Mouse (Mus musculus): ENCODE measurements around the gene Cx3cr1. TPM values are rescaled to one million over a fixed set of nuclear protein-coding genes. Genes with fewer than 3 reads are reported as not detected.
A peak's percentile ranks its signal among the peaks of the same experiment; 100 is the strongest.
"Not testable (repeated sequence)": the region's sequence is repeated elsewhere in the genome, so short reads cannot be mapped to it uniquely, and the experiment has no call there.

Cx3cr1 gene
- polyA plus RNA-seq, 1 experiment from 2014 or later = 9.0 TPM

- Histone ChIP-seq H3K4me3 (replicated peaks; ENCODE audit: low read length) (peak within 1 kb of the TSS; percentile 83), H3K9ac (peak within 1 kb of the TSS; percentile 92), H3K4me1 (replicated peaks; ENCODE audit: control insufficient read depth, insufficient read depth, low read length) (peaks cover 7% of the 10 kb centered on the region; the same call in 1 of the 2 replicates), H3K4me2 (replicated peaks) (peak within 1 kb of the TSS; percentile 70), H3K27ac (peak within 1 kb of the TSS; percentile 94), H3K27me3 (ENCODE audit: control insufficient read depth, insufficient read depth, low read length) (no peaks in the 10 kb centered on the region), H3K36me3 (replicated peaks; ENCODE audit: control insufficient read depth, insufficient read depth) (no peaks in the 10 kb centered on the region), H3K9me3 (ENCODE audit: control insufficient read depth, low read length) (no peaks in the 10 kb centered on the region)
- DNase-seq (ENCODE audit: low spot score) (peak; percentile 96), ATAC-seq (ENCODE audit: low FRiP score) (peak; percentile 98)
- 1% methylated on average over 62 of the region's 62 CpGs for WGBS
These were observed 40.7 kb upstream of the Cx3cr1 start, which contains the start of gene Slc25a38 for GRCm38 (mm10) chr9:120110211-120111018. Gene Slc25a38, plus strand, starts transcription at chr9:120110374.

- not testable (repeated sequence) for H3K4me3 ChIP-seq (replicated peaks; ENCODE audit: low read length); H3K9me3 ChIP-seq (ENCODE audit: control insufficient read depth, low read length); DNase-seq (ENCODE audit: low spot score); H3K36me3 ChIP-seq (replicated peaks; ENCODE audit: control insufficient read depth, insufficient read depth); H3K27ac ChIP-seq; H3K9ac ChIP-seq; ATAC-seq (ENCODE audit: low FRiP score); H3K4me2 ChIP-seq (replicated peaks); H3K27me3 ChIP-seq (ENCODE audit: control insufficient read depth, insufficient read depth, low read length); H3K4me1 ChIP-seq (replicated peaks; ENCODE audit: control insufficient read depth, insufficient read depth, low read length)
- WGBS = 95% methylated on average over 12 of the region's 12 CpGs
These were observed 39.3 kb upstream of the Cx3cr1 start for GRCm38 (mm10) chr9:120108953-120109352.

- H3K9ac ChIP-seq = no peak overlapping the region
- no peaks in the 10 kb centered on the region for H3K9me3 ChIP-seq (ENCODE audit: control insufficient read depth, low read length)
- no peaks in the 10 kb centered on the region for H3K36me3 ChIP-seq (replicated peaks; ENCODE audit: control insufficient read depth, insufficient read depth)
- ATAC-seq (ENCODE audit: low FRiP score) (no peak), DNase-seq (ENCODE audit: low spot score) (no peak)
- no peak overlapping the region for H3K27ac ChIP-seq
- no peaks in the 10 kb centered on the region for H3K4me1 ChIP-seq (replicated peaks; ENCODE audit: control insufficient read depth, insufficient read depth, low read length)
- H3K4me2 ChIP-seq (replicated peaks) = no peak overlapping the region
- no peak overlapping the region for H3K4me3 ChIP-seq (replicated peaks; ENCODE audit: low read length)
- no peaks in the 10 kb centered on the region for H3K27me3 ChIP-seq (ENCODE audit: control insufficient read depth, insufficient read depth, low read length)
- WGBS = 93% methylated on average over 2 of the region's 2 CpGs
These were observed 31.5 kb upstream of the Cx3cr1 start for GRCm38 (mm10) chr9:120101165-120101564.

- no peak overlapping the region for H3K4me2 ChIP-seq (replicated peaks)
- ATAC-seq (ENCODE audit: low FRiP score) (no peak), DNase-seq (ENCODE audit: low spot score) (no peak)
- WGBS = 91% methylated on average over 8 of the region's 8 CpGs
- no peaks in the 10 kb centered on the region for H3K36me3 ChIP-seq (replicated peaks; ENCODE audit: control insufficient read depth, insufficient read depth)
- H3K4me1 ChIP-seq (replicated peaks; ENCODE audit: control insufficient read depth, insufficient read depth, low read length) = no peaks in the 10 kb centered on the region
- no peaks in the 10 kb centered on the region for H3K9me3 ChIP-seq (ENCODE audit: control insufficient read depth, low read length)
- no peaks in the 10 kb centered on the region for H3K27me3 ChIP-seq (ENCODE audit: control insufficient read depth, insufficient read depth, low read length)
- no peak overlapping the region for H3K4me3 ChIP-seq (replicated peaks; ENCODE audit: low read length)
- no peak overlapping the region for H3K27ac ChIP-seq
- no peak overlapping the region for H3K9ac ChIP-seq
These were observed 29.6 kb upstream of the Cx3cr1 start for GRCm38 (mm10) chr9:120099304-120099703.

DNA sequence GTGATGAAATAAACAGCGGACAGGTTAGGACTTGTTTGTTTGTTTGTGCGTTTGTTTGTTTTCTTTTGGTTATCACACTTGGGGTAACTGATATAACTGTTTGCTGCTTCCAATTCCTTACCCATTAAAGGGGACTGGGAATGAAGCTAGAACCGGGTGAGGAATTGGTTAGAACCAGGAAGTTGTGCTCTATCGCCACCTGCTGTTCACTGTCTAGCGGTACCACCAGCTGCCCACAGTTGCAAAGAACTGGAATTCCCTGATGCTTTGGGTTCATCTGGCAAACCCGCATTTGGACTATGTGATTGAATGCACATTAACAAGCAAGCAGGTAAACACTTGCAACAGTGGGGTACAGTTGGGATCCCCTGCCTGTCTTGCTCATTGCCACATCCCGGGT lies 29.0 kb upstream of the Cx3cr1 start:
- 18% methylated on average over 7 of the region's 7 CpGs for WGBS
- DNase-seq (ENCODE audit: low spot score) = peak; percentile 85
- Histone ChIP-seq H3K27ac (no peak overlapping the region), H3K4me3 (replicated peaks; ENCODE audit: low read length) (no peak overlapping the region), H3K4me2 (replicated peaks) (no peak overlapping the region), H3K4me1 (replicated peaks; ENCODE audit: control insufficient read depth, insufficient read depth, low read length) (no peaks in the 10 kb centered on the region), H3K36me3 (replicated peaks; ENCODE audit: control insufficient read depth, insufficient read depth) (no peaks in the 10 kb centered on the region), H3K27me3 (ENCODE audit: control insufficient read depth, insufficient read depth, low read length) (no peaks in the 10 kb centered on the region), H3K9me3 (ENCODE audit: control insufficient read depth, low read length) (no peaks in the 10 kb centered on the region), H3K9ac (no peak overlapping the region)
- ATAC-seq (ENCODE audit: low FRiP score) = no peak

GRCm38 (mm10) chr9:120095886-120096285 lies 26.2 kb upstream of the Cx3cr1 start:
- H3K27me3 ChIP-seq (ENCODE audit: control insufficient read depth, insufficient read depth, low read length) = no peaks in the 10 kb centered on the region
- H3K9me3 ChIP-seq (ENCODE audit: control insufficient read depth, low read length) = no peaks in the 10 kb centered on the region
- 87% methylated on average over 7 of the region's 7 CpGs for WGBS
- ATAC-seq (ENCODE audit: low FRiP score) (no peak), DNase-seq (ENCODE audit: low spot score) (no peak)
- H3K4me3 ChIP-seq (replicated peaks; ENCODE audit: low read length) = no peak overlapping the region
- no peak overlapping the region for H3K9ac ChIP-seq
- no peak overlapping the region for H3K27ac ChIP-seq
- H3K4me1 ChIP-seq (replicated peaks; ENCODE audit: control insufficient read depth, insufficient read depth, low read length) = no peaks in the 10 kb centered on the region
- H3K36me3 ChIP-seq (replicated peaks; ENCODE audit: control insufficient read depth, insufficient read depth) = no peaks in the 10 kb centered on the region
- no peak overlapping the region for H3K4me2 ChIP-seq (replicated peaks)

DNA sequence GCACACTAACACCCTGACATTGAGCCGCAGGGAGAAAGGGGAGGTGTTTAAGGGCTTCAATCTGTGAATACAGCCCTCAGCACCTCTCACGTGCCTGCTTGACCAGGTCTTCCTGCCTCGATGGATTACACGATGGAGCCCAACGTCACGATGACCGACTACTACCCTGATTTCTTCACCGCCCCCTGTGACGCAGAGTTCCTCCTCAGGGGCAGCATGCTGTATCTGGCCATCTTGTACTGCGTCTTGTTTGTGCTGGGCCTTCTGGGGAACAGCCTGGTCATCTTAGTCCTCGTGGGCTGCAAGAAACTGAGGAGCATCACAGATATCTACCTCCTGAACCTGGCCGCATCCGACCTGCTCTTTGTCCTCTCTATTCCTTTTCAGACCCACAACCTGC lies 24.0 kb upstream of the Cx3cr1 start:
- Histone ChIP-seq H3K4me1 (replicated peaks; ENCODE audit: control insufficient read depth, insufficient read depth, low read length) (no peaks in the 10 kb centered on the region), H3K27ac (no peak overlapping the region), H3K9ac (no peak overlapping the region), H3K27me3 (ENCODE audit: control insufficient read depth, insufficient read depth, low read length) (no peaks in the 10 kb centered on the region), H3K4me2 (replicated peaks) (no peak overlapping the region), H3K36me3 (replicated peaks; ENCODE audit: control insufficient read depth, insufficient read depth) (no peaks in the 10 kb centered on the region), H3K4me3 (replicated peaks; ENCODE audit: low read length) (no peak overlapping the region), H3K9me3 (ENCODE audit: control insufficient read depth, low read length) (no peaks in the 10 kb centered on the region)
- ATAC-seq (ENCODE audit: low FRiP score) (no peak), DNase-seq (ENCODE audit: low spot score) (no peak)
- 91% methylated on average over 13 of the region's 13 CpGs for WGBS

DNA sequence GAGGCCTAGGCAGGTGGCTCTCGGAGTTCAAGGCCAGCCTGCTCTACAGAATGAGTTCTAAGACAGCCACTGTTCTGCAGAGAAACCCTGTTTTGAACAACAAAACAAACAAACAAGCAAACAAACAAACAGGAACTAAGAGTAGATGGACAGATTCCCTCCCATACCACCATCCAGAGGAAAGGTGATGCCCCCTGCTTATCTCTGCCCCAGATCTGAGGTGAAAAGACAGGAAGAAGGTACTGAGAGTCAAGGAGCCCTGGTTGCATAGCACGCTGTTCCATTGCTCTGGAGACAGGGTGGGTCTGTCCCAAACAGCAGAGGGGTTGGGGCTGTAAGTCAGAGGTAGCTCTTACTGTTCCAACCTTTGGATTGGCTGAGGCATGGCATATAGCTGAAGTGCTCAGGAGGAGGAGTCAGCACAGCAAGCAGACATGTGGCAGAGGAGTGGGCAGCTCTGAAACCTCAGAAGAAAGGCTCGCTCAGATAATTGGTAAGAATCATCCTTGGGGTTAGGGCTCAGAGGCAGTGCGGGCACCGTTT lies 22.1 kb upstream of the Cx3cr1 start, which contains the start of gene Ccr8:
Ccr8 (plus strand) TSS at position 419 of the 543 bp plus-strand sequence.
- Histone ChIP-seq H3K27ac (no peak within 1 kb of the TSS), H3K36me3 (replicated peaks; ENCODE audit: control insufficient read depth, insufficient read depth) (no peaks in the 10 kb centered on the region), H3K9me3 (ENCODE audit: control insufficient read depth, low read length) (no peaks in the 10 kb centered on the region), H3K4me2 (replicated peaks) (no peak within 1 kb of the TSS), H3K27me3 (ENCODE audit: control insufficient read depth, insufficient read depth, low read length) (no peaks in the 10 kb centered on the region), H3K9ac (no peak within 1 kb of the TSS), H3K4me3 (replicated peaks; ENCODE audit: low read length) (no peak within 1 kb of the TSS), H3K4me1 (replicated peaks; ENCODE audit: control insufficient read depth, insufficient read depth, low read length) (no peaks in the 10 kb centered on the region)
- ATAC-seq (ENCODE audit: low FRiP score) = no peak
- 78% methylated on average over 5 of the region's 5 CpGs for WGBS
- no peak for DNase-seq (ENCODE audit: low spot score)

DNA sequence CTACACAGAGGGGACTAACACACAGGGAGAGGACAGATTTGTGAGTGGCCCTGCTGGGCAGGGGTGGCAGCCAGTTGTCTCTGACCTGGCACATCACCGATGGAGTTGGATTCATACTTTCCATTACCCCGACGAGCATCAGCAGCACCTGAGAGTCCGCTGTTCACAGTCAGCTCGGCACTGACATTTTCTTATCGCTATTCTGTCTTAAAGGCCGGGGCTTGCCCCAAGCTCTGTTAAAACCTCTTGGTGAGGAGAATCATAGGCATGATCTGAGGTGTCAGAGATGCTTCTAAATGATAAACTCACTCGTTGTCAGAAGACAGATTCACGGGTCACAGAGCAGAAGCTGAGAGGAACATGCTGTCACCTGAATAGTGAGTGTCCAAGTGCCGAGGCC lies 21.4 kb upstream of the Cx3cr1 start:
- Histone ChIP-seq H3K36me3 (replicated peaks; ENCODE audit: control insufficient read depth, insufficient read depth) (no peaks in the 10 kb centered on the region), H3K27ac (no peak overlapping the region), H3K4me3 (replicated peaks; ENCODE audit: low read length) (no peak overlapping the region), H3K9me3 (ENCODE audit: control insufficient read depth, low read length) (no peaks in the 10 kb centered on the region), H3K9ac (no peak overlapping the region), H3K4me1 (replicated peaks; ENCODE audit: control insufficient read depth, insufficient read depth, low read length) (no peaks in the 10 kb centered on the region), H3K4me2 (replicated peaks) (no peak overlapping the region), H3K27me3 (ENCODE audit: control insufficient read depth, insufficient read depth, low read length) (no peaks in the 10 kb centered on the region)
- no peak for ATAC-seq (ENCODE audit: low FRiP score)
- DNase-seq (ENCODE audit: low spot score) = no peak
- 92% methylated on average over 10 of the region's 10 CpGs for WGBS
